Mouse (Mus musculus): Measurements from ENCODE around the gene Gm3646.

- TF ChIP-seq POLR2A (IDR thresholded peaks at IDR 0.05; ENCODE audit: borderline replicate concordance, extremely low read depth, low read depth, low read length) (no peak), CTCF (IDR thresholded peaks at IDR 0.05; ENCODE audit: insufficient read depth, low read length) (no peak)
Measured at GRCm38 (mm10) chr1:39802946-39803345, 2.2 kb downstream of the Gm3646 start.
